Mouse (Mus musculus): ENCODE data around the gene Slc12a4. TPM values are rescaled to one million over a fixed set of nuclear protein-coding genes. Genes with fewer than 3 reads are reported as not detected.
"Not testable (repeated sequence)": the region's sequence is repeated elsewhere in the genome, so short reads cannot be mapped to it uniquely, and the experiment has no call there.

Slc12a4 gene
- 9.3 and 10.1 TPM in 2 replicates for polyA plus RNA-seq (2015; fragmentation: Nextera tagmentation; extraction: Ambion mirVana)

DNA sequence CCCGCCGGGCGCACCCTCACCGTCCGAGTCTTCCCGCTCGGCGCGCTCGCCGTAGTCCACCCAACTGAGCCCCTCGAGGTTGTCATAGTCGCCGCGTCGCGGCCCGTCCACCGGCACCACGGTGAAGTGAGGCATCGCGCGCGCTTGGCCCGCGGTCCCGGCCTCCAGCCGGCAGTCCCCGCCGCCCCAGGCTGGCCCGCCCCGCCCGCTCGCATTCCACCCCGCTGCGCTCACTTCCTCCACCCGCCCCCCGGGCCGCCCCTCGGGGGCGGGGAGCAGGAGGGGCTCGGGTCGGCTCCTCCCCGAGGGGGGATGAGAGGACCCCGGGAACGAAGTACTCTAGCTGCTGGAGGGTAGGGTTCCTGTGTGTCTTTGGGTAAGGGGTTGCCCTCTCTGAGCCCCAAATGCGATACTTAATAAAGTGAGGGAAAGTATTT is at the start of gene Slc12a4:
Gene Slc12a4, minus strand, starts transcription at position 193 of the 437 bp plus-strand sequence.
- Histone ChIP-seq H3K4me3 (peak within 1 kb of the TSS; percentile 57), H3K4me1 (peaks cover 20% of the 10 kb centered on the region), H3K27ac (replicated peaks) (0 out of 2 replicates have a peak within 1 kb of the TSS, but pooled peaks have one; percentile 5), H3K9ac (replicated peaks) (peak within 1 kb of the TSS; percentile 43), H3K36me3 (no peaks in the 10 kb centered on the region), H3K9me3 (no peaks in the 10 kb centered on the region), H3K27me3 (peaks cover 25% of the 10 kb centered on the region), H3K4me2 (replicated peaks) (peak within 1 kb of the TSS; percentile 62)
- under 1% methylated on average over 44 of the region's 47 CpGs for WGBS
- ATAC-seq (replicated peaks), result peak; percentile 82

DNA sequence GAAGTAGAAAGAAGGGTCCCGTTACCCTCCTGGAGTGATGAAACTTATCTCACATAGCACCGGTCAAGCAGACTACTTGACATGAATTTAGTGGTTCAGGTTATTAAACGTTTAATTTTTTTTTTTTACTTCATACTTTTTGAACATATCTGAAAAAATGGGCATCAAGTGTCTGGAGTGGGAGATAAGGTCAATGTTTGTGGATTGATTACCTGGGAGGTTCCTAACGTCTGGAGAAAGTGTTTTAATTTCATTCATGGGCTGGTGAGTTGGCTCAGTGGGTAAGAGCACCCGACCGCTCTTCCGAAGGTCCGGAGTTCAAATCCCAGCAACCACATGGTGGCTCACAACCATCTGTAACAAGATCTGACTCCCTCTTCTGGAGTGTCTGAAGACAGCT is 46.3 kb upstream of the Slc12a4 start:
- 84% methylated on average over 8 of the region's 8 CpGs for WGBS
- not testable (repeated sequence) for H3K27ac ChIP-seq (replicated peaks); ATAC-seq (replicated peaks); H3K9ac ChIP-seq (replicated peaks); H3K9me3 ChIP-seq; H3K27me3 ChIP-seq
- peak overlapping the region; percentile 76 for H3K4me3 ChIP-seq
- peaks cover 10% of the 10 kb centered on the region; the same call in 1 of the 2 replicates for H3K36me3 ChIP-seq
- H3K4me2 ChIP-seq (replicated peaks), result peak overlapping the region; percentile 81
- peaks cover 20% of the 10 kb centered on the region for H3K4me1 ChIP-seq

DNA sequence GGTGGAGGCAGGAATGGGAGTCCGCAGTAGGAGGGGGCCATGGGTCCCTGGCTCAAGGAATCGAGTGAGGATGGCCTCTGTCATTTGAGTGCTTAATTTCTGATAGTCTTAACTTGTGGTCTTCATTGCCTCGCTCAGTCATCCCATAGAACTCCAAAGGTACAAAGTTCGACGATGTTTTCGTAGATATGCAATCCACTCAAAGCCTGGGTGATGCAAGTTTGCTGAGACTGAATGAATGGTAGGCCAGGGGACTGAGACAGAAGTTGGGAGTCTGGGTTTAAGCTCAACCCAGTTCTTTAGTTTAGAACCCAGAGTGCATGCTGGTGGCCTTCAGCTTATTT is 45.7 kb upstream of the Slc12a4 start, which contains the start of gene Ddx28:
Gene Ddx28, minus strand, starts transcription at position 240 of the 344 bp plus-strand sequence.
- H3K36me3 ChIP-seq, result peaks cover 10% of the 10 kb centered on the region; the same call in 1 of the 2 replicates
- WGBS, result 0% methylated on average over 6 of the region's 6 CpGs
- peak within 1 kb of the TSS; percentile 78 for H3K9ac ChIP-seq (replicated peaks)
- H3K27ac ChIP-seq (replicated peaks), result peak within 1 kb of the TSS; percentile 60
- ATAC-seq (replicated peaks), result no peak; the same call in 1 of the 2 replicates
- H3K9me3 ChIP-seq, result no peaks in the 10 kb centered on the region
- no peaks in the 10 kb centered on the region for H3K27me3 ChIP-seq
- H3K4me1 ChIP-seq, result peaks cover 20% of the 10 kb centered on the region
- H3K4me2 ChIP-seq (replicated peaks), result peak within 1 kb of the TSS; percentile 81
- H3K4me3 ChIP-seq, result peak within 1 kb of the TSS; percentile 76

DNA sequence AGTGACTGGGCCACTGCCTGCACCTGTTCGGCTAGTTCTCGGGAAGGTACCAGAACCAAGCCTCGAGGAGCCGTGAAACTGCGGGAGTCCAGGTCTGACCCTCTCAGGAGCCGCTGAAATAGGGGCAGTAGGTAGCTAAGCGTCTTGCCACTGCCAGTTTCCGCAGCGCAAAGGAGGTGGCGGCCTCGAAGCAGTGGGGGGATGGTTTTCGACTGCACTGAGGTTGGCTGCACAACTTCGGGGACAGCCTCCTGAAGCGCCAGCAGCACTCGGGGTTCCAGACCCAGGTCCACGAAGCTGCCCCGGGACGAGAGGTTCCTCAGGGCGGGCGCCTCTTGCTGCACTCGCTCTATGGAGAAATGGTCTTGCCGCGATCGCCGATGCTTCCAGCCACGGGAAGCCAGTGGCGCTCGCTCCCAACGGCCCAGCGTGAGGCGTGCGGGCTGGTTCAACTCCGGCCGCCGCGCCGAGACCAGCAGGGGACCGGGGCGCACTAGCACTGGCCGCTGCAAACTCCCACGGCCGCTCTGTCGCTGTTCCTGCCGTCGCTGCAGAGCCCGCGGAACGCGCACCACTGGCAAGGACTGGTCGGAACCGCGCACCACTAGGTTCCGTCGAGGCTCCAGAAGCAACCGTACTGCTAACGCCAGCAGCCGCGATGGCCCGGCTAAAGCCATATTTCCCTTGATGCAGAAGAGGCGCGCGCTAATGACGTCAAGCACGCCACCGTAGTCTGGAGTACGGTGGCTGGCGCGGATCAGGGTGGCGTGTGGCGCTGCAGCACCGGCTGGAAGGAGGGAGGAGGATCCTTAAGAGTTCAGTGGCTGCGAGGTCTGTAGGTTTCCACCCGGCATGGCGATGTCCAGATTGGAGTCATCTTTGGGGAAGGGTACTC is 45.1 kb upstream of the Slc12a4 start:
- WGBS, result 1% methylated on average over 74 of the region's 74 CpGs
- Histone ChIP-seq H3K9ac (replicated peaks) (peak overlapping the region; percentile 78), H3K4me3 (peak overlapping the region; percentile 76), H3K27me3 (no peaks in the 10 kb centered on the region), H3K27ac (replicated peaks) (peak overlapping the region; percentile 60), H3K9me3 (no peaks in the 10 kb centered on the region), H3K4me2 (replicated peaks) (peak overlapping the region; percentile 81), H3K36me3 (peaks cover 6% of the 10 kb centered on the region; the same call in 1 of the 2 replicates), H3K4me1 (peaks cover 20% of the 10 kb centered on the region)
- ATAC-seq (replicated peaks), result peak; percentile 96

DNA sequence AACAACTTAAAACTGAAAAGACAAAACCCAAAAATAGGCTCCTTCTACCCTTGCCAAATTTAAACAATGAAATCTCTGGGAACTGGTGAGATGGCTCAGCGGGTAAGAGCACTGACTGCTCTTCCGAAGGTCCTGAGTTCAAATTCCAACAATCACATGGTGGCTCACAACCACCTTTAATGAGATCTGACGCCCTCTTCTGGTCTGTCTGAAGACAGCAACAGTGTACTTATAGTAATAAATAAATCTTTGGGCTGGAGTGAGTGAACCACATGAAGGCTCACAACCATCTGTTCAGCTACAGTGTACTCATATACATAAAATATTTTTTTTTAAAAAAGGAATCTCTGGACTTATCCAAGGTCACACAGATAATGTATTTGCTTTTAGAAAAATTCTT is 42.0 kb upstream of the Slc12a4 start:
- not testable (repeated sequence) for H3K9me3 ChIP-seq; H3K36me3 ChIP-seq; ATAC-seq (replicated peaks); H3K9ac ChIP-seq (replicated peaks); H3K4me3 ChIP-seq; H3K4me2 ChIP-seq (replicated peaks); H3K27me3 ChIP-seq; H3K27ac ChIP-seq (replicated peaks)
- peaks cover 20% of the 10 kb centered on the region for H3K4me1 ChIP-seq
- 68% methylated on average over 3 of the region's 3 CpGs for WGBS

DNA sequence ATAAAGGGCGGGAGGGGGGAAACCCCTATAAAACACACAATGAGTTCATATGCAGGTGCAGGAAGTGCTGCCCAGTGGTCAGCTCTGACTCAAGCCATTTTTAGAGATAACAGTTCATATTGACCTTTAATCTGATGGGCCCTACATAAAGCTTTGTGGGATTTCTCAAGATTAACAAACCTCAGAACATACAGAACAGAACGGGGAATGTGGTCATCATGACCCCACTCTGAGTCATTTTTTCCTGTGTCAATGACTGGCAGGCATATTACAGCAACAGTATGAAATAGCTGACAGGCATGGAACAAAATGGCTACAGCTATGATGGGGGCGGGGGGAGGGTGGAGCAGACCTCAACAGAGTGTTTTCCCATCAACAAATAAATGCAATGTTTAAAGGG is 41.2 kb upstream of the Slc12a4 start:
- Histone ChIP-seq H3K4me3 (no peak overlapping the region), H3K9ac (replicated peaks) (no peak overlapping the region), H3K27me3 (no peaks in the 10 kb centered on the region), H3K4me1 (peaks cover 19% of the 10 kb centered on the region), H3K9me3 (no peaks in the 10 kb centered on the region), H3K36me3 (0 out of 2 replicates have a peak, but pooled peaks cover 3% of the 10 kb centered on the region), H3K27ac (replicated peaks) (no peak overlapping the region), H3K4me2 (replicated peaks) (no peak overlapping the region)
- WGBS, result 88% methylated on average over 3 of the region's 3 CpGs
- ATAC-seq (replicated peaks), result no peak

DNA sequence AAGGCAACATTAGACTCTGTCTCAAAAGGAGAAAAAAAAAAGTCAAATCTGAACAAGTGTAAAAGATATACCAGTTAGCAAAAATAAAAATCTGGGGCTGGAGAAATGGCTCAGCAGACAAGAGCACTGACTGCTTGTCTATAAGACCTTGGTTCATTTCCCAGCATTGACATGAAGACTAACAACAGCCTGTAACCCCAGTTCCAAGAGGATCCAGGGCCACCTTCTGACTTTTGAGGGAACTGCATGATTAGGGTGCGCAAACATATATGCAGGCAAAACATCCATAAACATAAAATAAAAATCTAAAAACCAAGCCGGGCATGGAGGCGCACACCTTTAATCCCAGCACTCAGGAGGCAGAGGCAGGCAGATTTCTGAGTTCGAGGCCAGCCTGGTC is 40.5 kb upstream of the Slc12a4 start:
- WGBS, result 89% methylated on average over 4 of the region's 4 CpGs
- Histone ChIP-seq H3K36me3 (0 out of 2 replicates have a peak, but pooled peaks cover 3% of the 10 kb centered on the region), H3K4me2 (replicated peaks) (no peak overlapping the region), H3K4me3 (no peak overlapping the region), H3K27ac (replicated peaks) (no peak overlapping the region), H3K9ac (replicated peaks) (no peak overlapping the region), H3K4me1 (peaks cover 13% of the 10 kb centered on the region), H3K27me3 (no peaks in the 10 kb centered on the region), H3K9me3 (no peaks in the 10 kb centered on the region)
- no peak for ATAC-seq (replicated peaks)

DNA sequence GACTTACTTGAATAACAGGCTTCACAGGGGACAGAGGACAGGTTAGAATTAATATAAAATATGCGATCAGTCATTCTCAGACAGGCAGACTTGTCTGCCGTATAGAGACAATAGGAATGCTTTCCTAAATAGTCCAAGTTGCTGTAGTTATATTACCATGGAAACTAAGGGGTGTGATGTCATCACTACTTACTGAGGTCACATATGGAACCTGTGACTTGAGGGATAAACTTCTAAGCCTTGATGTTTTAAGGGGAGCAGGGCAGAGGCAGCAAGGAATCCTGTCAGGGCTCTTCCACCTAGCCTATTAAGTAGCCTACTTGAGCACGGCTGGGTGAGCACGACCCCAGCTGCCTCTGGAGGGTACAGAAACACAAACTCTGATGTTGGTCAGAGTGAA is 40.0 kb upstream of the Slc12a4 start, which contains the start of gene Dpep2nb:
Gene Dpep2nb, minus strand, starts transcription at position 101 of the 400 bp plus-strand sequence.
- ATAC-seq (replicated peaks), result no peak
- peaks cover 13% of the 10 kb centered on the region for H3K4me1 ChIP-seq
- H3K27me3 ChIP-seq, result no peaks in the 10 kb centered on the region
- no peak within 1 kb of the TSS for H3K9ac ChIP-seq (replicated peaks)
- no peaks in the 10 kb centered on the region for H3K9me3 ChIP-seq
- H3K36me3 ChIP-seq, result 0 out of 2 replicates have a peak, but pooled peaks cover 3% of the 10 kb centered on the region
- no peak within 1 kb of the TSS for H3K4me3 ChIP-seq
- 85% methylated on average over 4 of the region's 4 CpGs for WGBS
- no peak within 1 kb of the TSS for H3K4me2 ChIP-seq (replicated peaks)
- H3K27ac ChIP-seq (replicated peaks), result no peak within 1 kb of the TSS

DNA sequence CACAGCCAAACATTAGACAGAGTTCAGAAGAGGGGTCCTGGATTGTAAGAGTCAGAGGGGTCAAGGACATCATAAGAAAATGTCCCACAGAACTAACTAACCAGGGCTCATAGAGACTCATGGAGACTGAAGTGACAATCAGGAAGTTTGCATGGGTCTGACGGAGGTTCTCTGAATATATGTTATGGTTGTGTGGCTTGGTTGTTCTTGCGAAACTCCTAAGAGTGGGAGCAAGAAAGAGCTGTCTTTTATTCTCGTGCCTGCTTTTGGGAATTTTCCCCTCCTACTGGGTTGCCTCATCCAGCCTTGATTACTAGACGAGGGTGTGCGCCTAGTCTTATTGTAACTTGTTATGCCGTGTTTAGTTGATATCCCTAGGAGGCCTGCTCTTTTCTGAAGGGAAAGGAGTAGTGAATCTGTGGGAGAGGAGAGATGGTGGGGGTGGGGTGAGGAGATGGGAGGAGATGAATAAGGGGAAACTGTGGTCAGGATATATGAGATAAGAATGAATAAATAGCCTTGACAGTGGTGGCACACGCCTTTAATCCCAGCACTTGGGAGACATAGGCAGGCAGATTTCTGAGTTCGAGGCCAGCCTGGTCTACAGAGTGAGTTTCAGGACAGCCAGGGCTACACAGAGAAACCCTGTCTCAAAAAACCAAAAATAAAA is 38.8 kb upstream of the Slc12a4 start:
- no peaks in the 10 kb centered on the region for H3K27me3 ChIP-seq
- no peak overlapping the region for H3K27ac ChIP-seq (replicated peaks)
- no peak overlapping the region for H3K4me2 ChIP-seq (replicated peaks)
- peaks cover 2% of the 10 kb centered on the region for H3K4me1 ChIP-seq
- H3K36me3 ChIP-seq, result 0 out of 2 replicates have a peak, but pooled peaks cover 1% of the 10 kb centered on the region
- WGBS, result 75% methylated on average over 8 of the region's 8 CpGs
- H3K9me3 ChIP-seq, result no peaks in the 10 kb centered on the region
- no peak overlapping the region for H3K9ac ChIP-seq (replicated peaks)
- no peak for ATAC-seq (replicated peaks)
- H3K4me3 ChIP-seq, result no peak overlapping the region

DNA sequence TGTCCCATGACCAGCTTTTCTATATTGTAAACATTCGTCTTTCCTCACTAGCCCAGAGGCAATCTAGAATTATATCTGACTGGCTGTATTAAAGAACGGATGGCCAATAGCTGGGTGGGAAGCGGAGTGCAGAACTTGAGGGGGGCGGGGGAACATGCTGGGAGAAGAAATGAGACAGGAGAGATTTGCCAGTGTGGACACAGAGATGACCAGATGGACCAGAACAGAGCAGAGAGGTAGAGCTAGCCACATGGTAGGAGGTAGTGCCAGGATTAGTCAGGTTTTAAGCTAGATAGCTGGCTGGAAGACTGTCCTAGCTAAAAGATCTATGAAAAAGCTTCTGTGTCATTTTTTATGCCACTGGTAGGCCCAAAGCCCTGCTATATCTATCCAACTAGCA is 36.0 kb upstream of the Slc12a4 start:
- Histone ChIP-seq H3K9ac (replicated peaks) (no peak overlapping the region), H3K9me3 (no peaks in the 10 kb centered on the region), H3K4me3 (no peak overlapping the region), H3K27me3 (no peaks in the 10 kb centered on the region), H3K36me3 (no peaks in the 10 kb centered on the region), H3K4me1 (no peaks in the 10 kb centered on the region), H3K4me2 (replicated peaks) (no peak overlapping the region), H3K27ac (replicated peaks) (no peak overlapping the region)
- no peak for ATAC-seq (replicated peaks)
- 85% methylated on average over 4 of the region's 4 CpGs for WGBS

DNA sequence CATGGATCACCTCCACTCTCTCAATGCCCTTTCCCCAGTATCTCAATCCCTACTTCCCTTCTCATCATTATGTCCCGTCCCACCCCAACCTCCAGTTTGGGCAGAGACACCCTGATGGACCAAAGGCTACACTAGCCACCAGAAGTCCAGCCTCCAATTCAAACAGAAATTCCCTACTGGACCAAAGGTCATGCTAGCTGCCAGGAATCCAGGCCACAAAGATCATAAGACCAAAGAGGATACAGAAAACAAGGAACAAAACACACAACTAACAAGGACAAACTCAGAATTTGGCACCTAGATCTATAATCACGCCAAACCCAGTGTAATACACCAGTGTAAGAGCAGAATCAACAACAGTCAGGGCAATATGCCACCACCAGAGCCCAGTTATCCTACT is 33.1 kb upstream of the Slc12a4 start:
- Histone ChIP-seq H3K9me3 (no peaks in the 10 kb centered on the region), H3K27ac (replicated peaks) (no peak overlapping the region), H3K4me1 (no peaks in the 10 kb centered on the region), H3K4me3 (no peak overlapping the region), H3K9ac (replicated peaks) (no peak overlapping the region), H3K4me2 (replicated peaks) (no peak overlapping the region), H3K27me3 (no peaks in the 10 kb centered on the region), H3K36me3 (no peaks in the 10 kb centered on the region)
- ATAC-seq (replicated peaks), result no peak
- WGBS, result 88% methylated on average over 2 of the region's 2 CpGs

DNA sequence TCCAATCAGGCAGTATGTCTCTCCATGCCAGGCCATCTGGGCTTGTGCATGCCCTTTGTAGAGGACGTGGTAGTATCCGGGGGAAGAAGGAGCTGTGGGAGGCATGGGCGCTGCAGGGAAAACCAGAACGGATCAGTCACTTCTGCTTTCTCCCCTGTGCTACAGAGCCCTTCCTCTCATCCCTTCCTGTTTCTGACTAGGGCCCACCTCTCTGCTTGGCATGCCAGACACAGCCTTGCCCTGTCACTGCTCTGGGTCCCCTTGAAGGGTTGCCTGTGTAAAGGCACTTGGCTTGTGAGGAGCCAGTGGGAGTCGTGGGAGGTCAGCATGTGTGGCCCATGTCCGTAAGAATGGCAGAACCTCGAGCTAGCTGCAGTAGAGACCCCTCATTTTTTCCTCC is 30.5 kb upstream of the Slc12a4 start:
- H3K4me1 ChIP-seq, result no peaks in the 10 kb centered on the region
- H3K9me3 ChIP-seq, result no peaks in the 10 kb centered on the region
- H3K36me3 ChIP-seq, result no peaks in the 10 kb centered on the region
- ATAC-seq (replicated peaks), result no peak
- H3K27me3 ChIP-seq, result no peaks in the 10 kb centered on the region
- H3K27ac ChIP-seq (replicated peaks), result no peak overlapping the region
- no peak overlapping the region for H3K4me2 ChIP-seq (replicated peaks)
- 69% methylated on average over 7 of the region's 7 CpGs for WGBS
- H3K4me3 ChIP-seq, result no peak overlapping the region
- H3K9ac ChIP-seq (replicated peaks), result no peak overlapping the region

Data from forebrain, embryonic 15.5 days (tissue).